Mouse (Mus musculus): ENCODE results near the gene Syngr2.

GRCm38 (mm10) chr11:117820173-117820572, 10.7 kb downstream of the Syngr2 start:
- TF ChIP-seq CTCF (IDR thresholded peaks at IDR 0.05; ENCODE audit: extremely low read depth, insufficient read length, insufficient replicate concordance, low read depth, low read length) (no peak), POLR2A (IDR thresholded peaks at IDR 0.05; ENCODE audit: low read depth, low read length) (no peak)

Measured in small intestine, adult 2 months (tissue).